Mouse (Mus musculus) embryonic fibroblast, embryonic 13.5 days (primary cell): Measurements from ENCODE around the gene Anxa2.

Experiments
- CTCF ChIP-seq: IDR thresholded peaks from 2 replicates; pipeline ENCODE4 v1.5.1; 2011; ENCODE audit warnings: mild to moderate bottlenecking, control low read depth, low read length, moderate library complexity, borderline replicate concordance; ENCODE audit not compliant: insufficient read depth
- POLR2A ChIP-seq: IDR thresholded peaks from 2 replicates; pipeline ENCODE4 v1.6.1; 2011; ENCODE audit warnings: low read depth, mild to moderate bottlenecking, control low read depth, low read length, moderate library complexity

GRCm38 (mm10) chr9:69480344-69480743, 26.9 kb downstream of the Anxa2 start:
- TF ChIP-seq CTCF (no peak), POLR2A (no peak)
